Mouse (Mus musculus): ENCODE measurements at regions not wholly inside any gene's neighbourhood (a gene's known extent, or its start where the extent isn't known, plus 50 kb on each side); places are given as distances from the start of the nearest gene placed in this dataset.

DNA sequence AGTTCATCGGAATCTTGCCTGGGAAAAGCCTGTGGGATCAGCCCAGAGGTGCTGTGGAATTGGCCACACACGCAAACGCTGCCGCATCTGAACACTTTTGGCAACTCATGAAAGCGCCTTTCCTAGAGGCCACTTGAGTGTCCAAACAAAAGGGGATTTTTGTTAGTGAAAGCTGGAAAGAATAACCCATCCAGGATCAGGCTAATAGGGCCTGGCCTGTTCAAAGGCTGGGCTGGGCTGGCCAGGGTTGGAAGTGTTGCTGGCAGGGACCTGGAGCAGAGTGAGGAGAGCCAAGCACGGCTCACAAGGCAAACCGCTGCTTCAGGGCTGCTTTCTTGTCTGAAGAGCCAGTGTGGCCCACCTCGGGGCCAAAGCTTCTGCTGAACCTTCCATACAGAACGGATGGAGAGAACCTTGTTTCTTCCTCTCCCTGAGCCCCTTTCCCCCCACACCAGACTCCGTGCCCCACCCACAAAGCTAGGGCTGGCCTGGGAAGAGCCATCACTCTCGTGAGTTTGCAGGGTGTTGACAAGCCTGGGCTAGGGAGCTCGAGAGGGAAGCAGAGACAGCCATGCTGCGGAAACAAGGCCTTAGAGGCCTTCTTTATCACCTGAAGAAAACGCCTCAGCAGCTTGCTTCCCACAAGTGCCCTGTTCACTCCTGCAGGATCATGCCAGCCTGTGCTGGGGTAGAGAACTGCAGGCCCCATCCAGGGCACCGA is 459.5 kb downstream of the Ccdc171 start:
- no peak overlapping the region for H3K4me2 ChIP-seq (ENCODE audit: low read depth, low read length, poor library complexity, severe bottlenecking)
- H3K9me3 ChIP-seq (ENCODE audit: low read length) = no peaks in the 10 kb centered on the region
- no peaks in the 10 kb centered on the region for H3K27me3 ChIP-seq (ENCODE audit: insufficient read depth, low read length)
- ATAC-seq (ENCODE audit: low FRiP score) = no peak
- no peaks in the 10 kb centered on the region for H3K36me3 ChIP-seq (ENCODE audit: insufficient read depth, low read length)
- TF ChIP-seq CTCF (IDR thresholded peaks at IDR 0.05) = no peak
- no peaks in the 10 kb centered on the region for H3K4me1 ChIP-seq (ENCODE audit: insufficient read depth, low read length)
- no peak overlapping the region for H3K4me3 ChIP-seq (ENCODE audit: low read depth, low read length)
- no peak overlapping the region for H3K27ac ChIP-seq (ENCODE audit: low read depth, low read length)
- DNase-seq (ENCODE audit: low spot score) = peak; percentile 54
- WGBS = 80% methylated on average over 15 of the region's 15 CpGs
- no peak overlapping the region for H3K9ac ChIP-seq (replicated peaks; ENCODE audit: low read length, poor library complexity, severe bottlenecking)

- Histone ChIP-seq H3K36me3 (ENCODE audit: insufficient read depth, low read length) (no peaks in the 10 kb centered on the region), H3K4me1 (ENCODE audit: insufficient read depth, low read length) (no peaks in the 10 kb centered on the region), H3K9me3 (ENCODE audit: low read length) (no peaks in the 10 kb centered on the region), H3K27me3 (ENCODE audit: insufficient read depth, low read length) (no peaks in the 10 kb centered on the region), H3K4me3 (ENCODE audit: low read depth, low read length) (no peak overlapping the region), H3K4me2 (ENCODE audit: low read depth, low read length, poor library complexity, severe bottlenecking) (no peak overlapping the region), H3K9ac (replicated peaks; ENCODE audit: low read length, poor library complexity, severe bottlenecking) (no peak overlapping the region), H3K27ac (ENCODE audit: low read depth, low read length) (no peak overlapping the region)
- WGBS = 97% methylated on average over 5 of the region's 5 CpGs
- ATAC-seq (ENCODE audit: low FRiP score) = no peak
- TF ChIP-seq CTCF (IDR thresholded peaks at IDR 0.05) = no peak
- no peak for DNase-seq (ENCODE audit: low spot score)
Measured at GRCm38 (mm10) chr4:83985451-83985850, 460.1 kb downstream of the Ccdc171 start.

GRCm38 (mm10) chr4:83986951-83987822 is 461.8 kb downstream of the Ccdc171 start:
- Histone ChIP-seq H3K9me3 (ENCODE audit: low read length) (no peaks in the 10 kb centered on the region), H3K27me3 (ENCODE audit: insufficient read depth, low read length) (no peaks in the 10 kb centered on the region), H3K4me1 (ENCODE audit: insufficient read depth, low read length) (no peaks in the 10 kb centered on the region), H3K9ac (replicated peaks; ENCODE audit: low read length, poor library complexity, severe bottlenecking) (no peak overlapping the region), H3K27ac (ENCODE audit: low read depth, low read length) (no peak overlapping the region), H3K4me3 (ENCODE audit: low read depth, low read length) (no peak overlapping the region), H3K36me3 (ENCODE audit: insufficient read depth, low read length) (no peaks in the 10 kb centered on the region), H3K4me2 (ENCODE audit: low read depth, low read length, poor library complexity, severe bottlenecking) (no peak overlapping the region)
- TF ChIP-seq CTCF (IDR thresholded peaks at IDR 0.05) = no peak
- DNase-seq (ENCODE audit: low spot score) (no peak), ATAC-seq (ENCODE audit: low FRiP score) (no peak)
- 84% methylated on average over 13 of the region's 13 CpGs for WGBS

DNA sequence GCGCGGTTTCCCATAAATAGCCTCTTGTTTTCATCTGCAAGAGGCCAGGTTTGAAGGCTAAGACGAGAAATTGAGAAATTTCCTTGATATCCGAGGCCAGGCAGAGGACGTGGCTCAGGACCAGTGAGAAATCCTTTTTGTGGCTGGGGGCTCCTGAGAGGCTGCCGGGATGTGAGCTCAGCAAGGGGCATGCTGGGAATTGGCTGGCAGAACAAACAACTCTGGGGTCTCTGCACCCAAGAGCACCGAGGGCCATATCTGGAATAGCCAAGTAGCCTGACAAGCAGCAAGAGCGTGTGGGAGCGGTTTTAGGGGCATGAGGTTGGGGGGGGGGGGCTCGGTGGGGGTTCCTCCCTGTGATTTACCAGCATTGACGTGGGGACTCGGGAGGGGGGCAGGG is 462.5 kb downstream of the Ccdc171 start:
- Histone ChIP-seq H3K4me3 (ENCODE audit: low read depth, low read length) (no peak overlapping the region), H3K27me3 (ENCODE audit: insufficient read depth, low read length) (no peaks in the 10 kb centered on the region), H3K9me3 (ENCODE audit: low read length) (no peaks in the 10 kb centered on the region), H3K36me3 (ENCODE audit: insufficient read depth, low read length) (no peaks in the 10 kb centered on the region), H3K4me1 (ENCODE audit: insufficient read depth, low read length) (no peaks in the 10 kb centered on the region), H3K27ac (ENCODE audit: low read depth, low read length) (no peak overlapping the region), H3K9ac (replicated peaks; ENCODE audit: low read length, poor library complexity, severe bottlenecking) (no peak overlapping the region), H3K4me2 (ENCODE audit: low read depth, low read length, poor library complexity, severe bottlenecking) (no peak overlapping the region)
- WGBS = 59% methylated on average over 12 of the region's 12 CpGs
- ATAC-seq (ENCODE audit: low FRiP score) (no peak), DNase-seq (ENCODE audit: low spot score) (no peak)
- no peak for TF ChIP-seq CTCF (IDR thresholded peaks at IDR 0.05)

GRCm38 (mm10) chr4:83988314-83988713 is 463.0 kb downstream of the Ccdc171 start:
- Histone ChIP-seq H3K27ac (ENCODE audit: low read depth, low read length) (no peak overlapping the region), H3K4me3 (ENCODE audit: low read depth, low read length) (no peak overlapping the region), H3K36me3 (ENCODE audit: insufficient read depth, low read length) (no peaks in the 10 kb centered on the region), H3K9me3 (ENCODE audit: low read length) (no peaks in the 10 kb centered on the region), H3K4me2 (ENCODE audit: low read depth, low read length, poor library complexity, severe bottlenecking) (no peak overlapping the region), H3K9ac (replicated peaks; ENCODE audit: low read length, poor library complexity, severe bottlenecking) (no peak overlapping the region), H3K4me1 (ENCODE audit: insufficient read depth, low read length) (no peaks in the 10 kb centered on the region), H3K27me3 (ENCODE audit: insufficient read depth, low read length) (no peaks in the 10 kb centered on the region)
- TF ChIP-seq CTCF (IDR thresholded peaks at IDR 0.05) = no peak
- 50% methylated on average over 5 of the region's 5 CpGs for WGBS
- DNase-seq (ENCODE audit: low spot score) (no peak), ATAC-seq (ENCODE audit: low FRiP score) (no peak)

Measured in midbrain, postnatal 0 days (tissue).